Mouse (Mus musculus) MEL (cell line): ENCODE measurements around the gene Mib2. TPM values are rescaled to one million over a fixed set of nuclear protein-coding genes. Genes with fewer than 3 reads are reported as not detected.

Experiments
- DNase-seq: peaks from one replicate; pipeline ENCODE4 v3.0.0; 2011; ENCODE audit warnings: low read depth, low spot score
- H3K27ac ChIP-seq: 2 replicates; pipeline ENCODE4 v1.5.1; 2012; ENCODE audit warnings: low read depth, mild to moderate bottlenecking, control low read depth, low read length, moderate library complexity; ENCODE audit not compliant: control insufficient read depth
- H3K27me3 ChIP-seq, 2 experiments: fragments of 150-350 bp in 1 of 2; sonication (generic) in 1 of 2; 2 replicates each; pipeline ENCODE4 v1.6.1; 2012; ENCODE audit warnings: low read length in 2 of 2, mild to moderate bottlenecking in 2 of 2, improper control_type of control experiment in 1 of 2, moderate library complexity in 1 of 2; ENCODE audit not compliant: insufficient read depth in 2 of 2, control insufficient read depth in 1 of 2
- H3K36me3 ChIP-seq, 2 experiments: 2 replicates each; pipeline ENCODE4 v1.6.1; 2012 to 2014; ENCODE audit warnings: low read length in 2 of 2, improper control_type of control experiment in 1 of 2, inconsistent platforms in 1 of 2, mild to moderate bottlenecking in 1 of 2; ENCODE audit not compliant: insufficient read depth in 2 of 2, control insufficient read depth in 1 of 2
- H3K4me1 ChIP-seq, 2 experiments: fragments of 150-350 bp in 1 of 2; sonication (generic) in 1 of 2; 2 replicates each; pipeline ENCODE4 v1.6.1; 2012; ENCODE audit warnings: low read length in 2 of 2, improper control_type of control experiment in 1 of 2, mild to moderate bottlenecking in 1 of 2; ENCODE audit not compliant: insufficient read depth in 2 of 2, control insufficient read depth in 1 of 2
- H3K4me3 ChIP-seq, 2 experiments: fragments of 150-350 bp in 1 of 2; sonication (generic) in 1 of 2; 2 replicates each; pipeline ENCODE4 v1.5.1; 2012; ENCODE audit warnings: low read depth in 2 of 2, low read length in 2 of 2, mild to moderate bottlenecking in 2 of 2, moderate library complexity in 2 of 2, control low read depth in 1 of 2, improper control_type of control experiment in 1 of 2; ENCODE audit not compliant: control insufficient read depth in 1 of 2, insufficient read depth in 1 of 2
- H3K79me2 ChIP-seq: 2 replicates; pipeline ENCODE4 v1.6.1; 2012; ENCODE audit warnings: mild to moderate bottlenecking, low read length, moderate library complexity; ENCODE audit not compliant: control insufficient read depth, poor library complexity, insufficient read depth
- H3K9ac ChIP-seq: 2 replicates; pipeline ENCODE4 v1.6.1; 2012; ENCODE audit warnings: low read depth, mild to moderate bottlenecking, control low read depth, low read length, moderate library complexity; ENCODE audit not compliant: control insufficient read depth, poor library complexity, severe bottlenecking
- H3K9me3 ChIP-seq: fragments of 150-350 bp; sonication (generic); replicated peaks from 2 replicates; pipeline ENCODE4 v1.6.1; 2012; ENCODE audit warnings: mild to moderate bottlenecking, low read length, improper control_type of control experiment, moderate library complexity; ENCODE audit not compliant: insufficient read depth
- CHD1 ChIP-seq: IDR thresholded peaks from 2 replicates; pipeline ENCODE4 v1.6.1; 2012; ENCODE audit warnings: low read depth, mild to moderate bottlenecking, inconsistent platforms, low read length, improper control_type of control experiment
- CHD2 ChIP-seq: IDR thresholded peaks from 2 replicates; pipeline ENCODE4 v1.6.1; 2011; ENCODE audit warnings: low read length, improper control_type of control experiment
- EP300 ChIP-seq, 2 experiments: IDR thresholded peaks; 2 replicates each; pipeline ENCODE4 v1.6.1; 2011; ENCODE audit warnings: improper control_type of control experiment in 2 of 2, low read length in 2 of 2, low read depth in 1 of 2, mild to moderate bottlenecking in 1 of 2
- GABPA ChIP-seq: IDR thresholded peaks from 2 replicates; pipeline ENCODE4 v1.6.1; 2012; ENCODE audit warnings: low read depth, mild to moderate bottlenecking, inconsistent platforms, low read length, improper control_type of control experiment, moderate library complexity
- GATA1 ChIP-seq: IDR thresholded peaks from 2 replicates; pipeline ENCODE4 v1.6.1; 2011; ENCODE audit warnings: low read depth, low read length, improper control_type of control experiment
- MAFK ChIP-seq: IDR thresholded peaks from 2 replicates; pipeline ENCODE4 v1.6.1; 2011; ENCODE audit warnings: low read depth, mild to moderate bottlenecking, low read length, improper control_type of control experiment, borderline replicate concordance
- MAX ChIP-seq: IDR thresholded peaks from 2 replicates; pipeline ENCODE4 v1.6.1; 2011; ENCODE audit warnings: low read length, improper control_type of control experiment
- MEF2A ChIP-seq: IDR thresholded peaks from 2 replicates; pipeline ENCODE4 v1.6.1; 2014; ENCODE audit warnings: low read depth, mild to moderate bottlenecking, inconsistent platforms, low read length, improper control_type of control experiment; ENCODE audit not compliant: poor library complexity, insufficient replicate concordance, severe bottlenecking; ENCODE audit errors: extremely low read depth
- MXI1 ChIP-seq: IDR thresholded peaks from 2 replicates; pipeline ENCODE4 v1.6.1; 2011; ENCODE audit warnings: mild to moderate bottlenecking, low read depth, low read length, improper control_type of control experiment
- MYC ChIP-seq: IDR thresholded peaks from 2 replicates; pipeline ENCODE4 v1.6.1; 2011; ENCODE audit warnings: low read depth, mild to moderate bottlenecking, low read length, improper control_type of control experiment, moderate library complexity
- POLR2AphosphoS2 ChIP-seq: IDR thresholded peaks from 2 replicates; pipeline ENCODE4 v1.6.1; 2011; ENCODE audit warnings: low read length, improper control_type of control experiment
- SIN3A ChIP-seq: IDR thresholded peaks from 2 replicates; pipeline ENCODE4 v1.6.1; 2012; ENCODE audit warnings: low read length, improper control_type of control experiment, inconsistent platforms
- SMC3 ChIP-seq: IDR thresholded peaks from 2 replicates; pipeline ENCODE4 v1.6.1; 2011; ENCODE audit warnings: low read depth, low read length, improper control_type of control experiment
- TAL1 ChIP-seq: IDR thresholded peaks from 2 replicates; pipeline ENCODE4 v1.6.1; 2012; ENCODE audit warnings: mild to moderate bottlenecking, inconsistent platforms, low read length, moderate library complexity, mixed read lengths
- TBP ChIP-seq: IDR thresholded peaks from 2 replicates; pipeline ENCODE4 v1.8.0; 2011; ENCODE audit warnings: low read depth, low read length, improper control_type of control experiment
- TCF12 ChIP-seq: IDR thresholded peaks from 2 replicates; pipeline ENCODE4 v1.6.1; 2014; ENCODE audit warnings: low read depth, mild to moderate bottlenecking, inconsistent platforms, low read length, improper control_type of control experiment, moderate library complexity
- USF1 ChIP-seq: IDR thresholded peaks from 2 replicates; pipeline ENCODE4 v1.6.1; 2014; ENCODE audit warnings: low read depth, mild to moderate bottlenecking, inconsistent platforms, low read length, improper control_type of control experiment, moderate library complexity
- ZMIZ1 ChIP-seq: IDR thresholded peaks from 2 replicates; pipeline ENCODE4 v1.6.1; 2012; ENCODE audit warnings: low read depth, mild to moderate bottlenecking, inconsistent platforms, low read length, improper control_type of control experiment, moderate library complexity
- polyA plus RNA-seq, 2 experiments: library from polyadenylated mRNA; stranded (reverse) in 1 of 2; unstranded in 1 of 2; fragments of >175 nt in 1 of 2; fragments of >200 nt in 1 of 2; gene quantifications; 2 replicates each; pipeline versions ENCODE4 v1.2.1 to v1.2.4; 2012; ENCODE audit warnings: low replicate concordance in 2 of 2, low read depth in 1 of 2; ENCODE audit not compliant: insufficient read length in 2 of 2, insufficient read depth in 1 of 2, missing spikeins in 1 of 2
- total RNA-seq: library from RNA; depleted of rRNA; stranded (reverse); fragments of 300-350 nt; gene quantifications from 2 replicates; pipeline ENCODE4 v1.2.3, GENCODE M21; 2012

Gene Mib2
- total and polyA plus RNA-seq, 3 experiments, result 21.4 to 38.3 TPM; not detected in 1

GRCm38 (mm10) chr4:155704721-155705591, 36.0 kb upstream of the Mib2 start, which contains the start of gene Ssu72 (continued):
- TF ChIP-seq TBP, result peak; percentile 48
- TF ChIP-seq CHD2, result no peak
- TF ChIP-seq ZMIZ1, result no peak; the same call in 1 of the 2 replicates
- TF ChIP-seq MAFK, result no peak

DNA sequence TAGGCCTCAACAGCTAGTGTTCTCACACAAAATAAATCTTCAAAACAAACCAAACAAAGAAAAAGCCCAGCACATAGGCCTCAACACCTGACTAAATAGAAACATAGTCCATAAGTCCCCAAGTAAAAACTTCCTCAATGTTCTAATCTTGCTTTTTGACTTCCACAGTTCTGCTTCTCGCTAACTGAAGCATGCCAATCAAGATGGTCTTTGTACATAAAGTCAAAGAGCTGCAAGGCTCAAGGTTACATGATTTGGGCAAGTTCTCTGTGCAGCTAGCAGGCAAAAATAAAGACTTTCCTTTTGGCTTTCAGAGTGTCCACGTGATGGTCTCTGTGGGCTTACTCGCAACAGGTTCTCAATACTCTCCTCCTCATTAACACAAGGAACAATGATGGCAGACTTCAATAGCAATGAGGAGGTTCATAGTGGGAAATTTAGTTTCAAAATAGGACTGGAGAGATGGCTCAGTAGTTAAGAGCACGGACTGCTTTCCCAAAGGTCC, 34.5 kb upstream of the Mib2 start:
- peak overlapping the region; percentile 22 to 77 for H3K4me3 ChIP-seq
- peaks cover 9 to 11% of the 10 kb centered on the region in 2 experiments for H3K4me1 ChIP-seq
- no peaks in the 10 kb centered on the region for H3K27me3 ChIP-seq
- peaks cover 0 to 29% of the 10 kb centered on the region in 2 experiments; a peak in 3 of 4 replicates for H3K36me3 ChIP-seq
- peak overlapping the region; percentile 95 for H3K9ac ChIP-seq
- H3K9me3 ChIP-seq, result no peaks in the 10 kb centered on the region
- H3K79me2 ChIP-seq, result peaks cover 29% of the 10 kb centered on the region
- H3K27ac ChIP-seq, result peak overlapping the region; percentile 69
- TF ChIP-seq EP300 (IDR thresholded peaks at IDR 0.05; ENCODE audit: low read depth in 1 of 2, low read length in 2 of 2) (0 out of 4 replicates have a peak, but pooled peaks of 1 of the 2 experiments have one; percentile 21), MEF2A (no peak), MAX (0 out of 2 replicates have a peak, but pooled peaks have one; percentile 35), CHD1 (0 out of 2 replicates have a peak, but pooled peaks have one; percentile 63), MXI1 (0 out of 2 replicates have a peak, but pooled peaks have one; percentile 62), MYC (no peak), TAL1 (no peak), GATA1 (no peak), SMC3 (no peak), GABPA (no peak), TCF12 (no peak), SIN3A (0 out of 2 replicates have a peak, but pooled peaks have one; percentile 42), POLR2AphosphoS2 (no peak), USF1 (peak; percentile 53; the same call in 1 of the 2 replicates)
- DNase-seq, result peak; percentile 66
